Mouse (Mus musculus) erythroid progenitor cell, adult 5-6 weeks (primary cell): Measurements from ENCODE around the gene Car11. TPM values are rescaled to one million over a fixed set of nuclear protein-coding genes. Genes with fewer than 3 reads are reported as not detected.

Source experiments
- ATAC-seq: replicated peaks from 2 replicates; pipeline ENCODE4 v1.8.0; 2016; ENCODE audit warnings: moderate number of reproducible peaks, mild to moderate bottlenecking, moderate TSS enrichment, inconsistent platforms; ENCODE audit not compliant: poor library complexity, low FRiP score, severe bottlenecking
- total RNA-seq, 2 experiments: library from RNA; stranded (forward) in 1 of 2; stranded (reverse) in 1 of 2; fragments of 150-400 nt in 1 of 2; fragments of 186-747, 209-891 nt in 1 of 2; gene quantifications; 2 replicates each; pipeline versions ENCODE4 v1.2.3 to v1.2.4; 2015 to 2017; ENCODE audit warnings: low replicate concordance in 2 of 2

The Car11 gene
- total RNA-seq, 2 experiments from 2014 or later, result not detected

DNA sequence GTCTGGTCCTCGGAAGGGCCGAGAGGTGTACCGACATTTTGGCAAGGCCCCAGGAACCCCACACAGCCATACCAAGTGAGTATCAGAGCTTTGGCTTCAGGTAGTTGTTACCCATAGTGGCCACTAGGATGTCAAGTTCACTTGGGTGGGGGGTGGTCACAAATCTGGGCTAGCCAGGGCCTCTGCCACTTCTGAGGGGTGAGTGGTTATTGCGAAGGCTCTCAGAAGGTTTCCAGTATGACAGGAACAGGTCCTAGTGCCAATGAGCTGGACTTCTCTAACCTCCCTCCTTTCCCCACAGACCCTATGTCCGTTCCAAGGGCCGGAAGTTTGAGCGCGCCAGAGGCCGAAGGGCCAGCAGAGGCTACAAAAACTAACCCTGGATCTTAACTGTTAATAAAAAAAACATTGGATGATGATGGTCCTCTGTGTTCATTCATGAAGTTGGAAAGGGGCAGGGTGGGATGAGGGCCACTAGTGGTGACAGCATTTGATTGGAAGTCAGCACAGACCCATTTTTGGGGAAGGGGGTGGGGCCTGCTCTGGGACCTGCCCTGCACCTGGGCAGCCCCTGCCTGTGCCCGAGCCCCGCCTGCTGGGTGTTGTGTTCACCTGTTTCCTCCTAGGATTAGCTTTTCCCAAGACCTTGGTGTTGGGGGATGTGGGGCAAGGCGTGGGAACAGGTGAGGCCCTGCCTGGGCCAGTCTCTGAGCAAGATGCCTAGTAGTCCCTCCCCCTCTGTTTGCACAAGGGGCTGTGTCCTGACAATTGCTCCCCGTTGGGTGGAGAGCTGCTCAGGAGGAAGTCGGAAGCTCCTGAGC, 21.0 kb downstream of the Car11 start, which contains the start of gene Fam83e:
Gene Fam83e (plus strand): TSS at position 800 of the 821 bp plus-strand sequence.
- no peak for ATAC-seq

DNA sequence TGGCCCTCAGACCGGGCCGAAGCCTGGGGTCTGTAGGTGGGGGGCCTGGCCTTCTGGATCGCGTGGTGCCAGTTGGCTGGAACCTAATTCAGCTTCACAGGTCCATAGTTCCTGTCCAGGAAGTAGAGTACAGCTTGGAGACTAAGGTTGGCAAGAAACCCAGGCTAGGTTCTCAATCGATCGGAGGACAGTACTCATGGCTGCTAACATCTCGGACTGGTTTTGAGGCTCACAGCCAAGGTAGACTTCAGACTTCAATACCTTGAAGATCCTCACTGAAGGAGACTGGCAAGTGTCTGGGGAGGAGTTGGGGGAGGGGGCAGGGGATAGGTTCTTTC, 21.6 kb downstream of the Car11 start:
- ATAC-seq, result no peak

DNA sequence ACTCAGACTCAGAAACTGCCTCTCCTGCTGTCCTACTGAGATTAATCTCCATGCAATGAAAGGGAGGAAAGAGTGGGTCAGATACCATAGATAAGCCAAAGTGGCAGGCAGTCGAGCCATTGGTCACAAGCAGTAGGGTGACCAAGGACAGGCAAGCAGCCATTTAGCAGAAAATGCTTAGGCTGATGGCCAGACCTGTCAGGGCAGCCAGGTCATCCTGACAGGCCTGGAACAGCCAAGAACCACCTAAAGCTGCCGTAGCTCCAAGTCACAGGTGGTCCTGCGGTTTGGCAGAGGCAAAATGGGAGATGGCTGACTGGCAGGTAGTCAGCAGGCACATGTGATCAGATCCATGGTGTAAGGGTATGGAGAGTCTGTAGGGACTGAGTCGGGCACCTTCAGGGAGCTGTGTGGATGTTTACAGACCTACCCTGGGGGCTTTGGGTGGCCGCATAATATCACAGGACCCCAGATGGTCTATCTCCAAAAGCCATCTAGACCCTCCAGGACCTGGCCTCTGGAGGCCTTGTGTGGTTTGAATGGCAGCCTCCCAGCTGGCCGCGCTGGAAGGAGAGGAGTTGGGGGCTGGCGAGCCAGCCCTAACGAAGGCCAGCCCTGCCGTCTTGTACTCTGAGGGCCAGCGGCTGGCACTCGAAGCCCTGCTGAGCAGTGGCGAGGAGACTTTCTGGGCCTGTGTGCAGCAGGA, 22.2 kb downstream of the Car11 start:
- no peak for ATAC-seq

DNA sequence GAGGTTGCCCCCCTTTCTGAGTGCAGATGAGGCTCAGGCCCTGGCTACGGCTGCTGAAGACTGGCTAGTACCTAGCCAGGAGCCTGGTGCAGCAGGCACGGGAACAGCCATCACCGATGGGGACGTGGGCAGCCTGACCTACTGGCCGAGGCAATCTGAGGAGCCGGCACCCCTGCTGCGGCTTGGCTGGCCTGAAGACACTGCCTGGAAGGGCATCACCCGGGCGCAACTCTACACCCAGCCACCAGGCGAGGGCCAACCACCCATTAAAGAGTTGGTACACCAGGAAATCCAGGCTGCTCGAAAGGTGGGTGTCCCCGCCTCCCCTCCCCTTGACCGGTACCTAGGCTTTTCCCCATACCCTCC, 22.7 kb downstream of the Car11 start:
- no peak for ATAC-seq

DNA sequence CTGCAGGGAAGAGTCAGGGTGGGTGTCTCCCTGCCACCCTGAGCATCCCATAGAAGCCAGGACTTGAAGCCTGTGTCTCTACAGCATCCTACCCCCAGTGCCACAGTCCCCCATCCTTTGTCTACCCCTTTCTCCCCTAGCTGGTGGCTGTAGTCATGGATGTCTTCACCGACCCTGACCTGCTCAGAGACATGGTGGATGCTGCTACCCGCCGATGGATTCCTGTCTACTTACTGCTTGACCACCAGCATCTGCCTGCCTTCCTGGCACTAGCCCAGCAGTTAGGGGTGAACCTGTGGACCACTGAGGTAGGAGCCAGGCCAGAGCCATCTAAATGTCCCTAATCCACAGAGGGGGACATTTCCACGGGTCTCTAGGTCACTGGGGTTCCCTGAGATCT, 23.7 kb downstream of the Car11 start:
- ATAC-seq, result no peak

DNA sequence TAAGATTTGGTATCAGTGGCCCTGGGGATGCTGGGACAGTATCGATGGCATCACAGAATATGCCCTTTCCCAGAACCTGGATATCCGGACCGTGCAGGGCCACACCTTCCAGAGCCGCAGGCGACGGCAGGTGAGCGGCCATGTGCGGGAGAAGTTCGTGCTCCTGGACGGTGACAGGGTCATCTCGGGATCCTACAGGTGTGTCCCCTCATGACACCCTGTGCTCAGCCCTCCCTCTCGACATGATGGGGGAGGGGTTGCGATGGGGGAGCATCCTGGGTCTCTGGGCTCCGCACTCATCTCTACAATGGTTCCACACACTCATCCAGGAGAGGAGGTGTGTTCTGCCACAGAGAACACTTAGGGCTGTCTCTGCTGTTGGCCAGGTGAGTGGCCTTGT, 24.1 kb downstream of the Car11 start:
- no peak for ATAC-seq

DNA sequence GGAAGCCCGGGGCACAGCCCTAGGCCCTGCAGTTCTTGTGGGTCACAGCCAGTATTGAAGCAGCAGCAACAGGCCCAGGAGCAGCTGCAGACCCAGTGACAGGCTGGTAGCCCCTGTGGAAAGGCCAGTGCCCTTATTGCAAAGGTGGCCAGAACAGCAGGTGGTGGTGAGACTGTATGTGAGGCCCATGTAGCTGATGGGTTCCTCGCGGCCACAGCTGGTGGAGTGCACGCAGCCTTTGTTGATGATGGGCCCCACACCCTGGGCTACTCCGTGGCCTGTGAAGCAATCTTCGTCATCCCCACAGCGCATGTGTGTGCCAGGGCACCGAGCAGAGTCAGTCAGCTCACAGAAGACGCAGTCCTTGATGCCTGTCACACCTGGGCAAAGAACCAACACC, 25.5 kb downstream of the Car11 start:
- no peak for ATAC-seq

DNA sequence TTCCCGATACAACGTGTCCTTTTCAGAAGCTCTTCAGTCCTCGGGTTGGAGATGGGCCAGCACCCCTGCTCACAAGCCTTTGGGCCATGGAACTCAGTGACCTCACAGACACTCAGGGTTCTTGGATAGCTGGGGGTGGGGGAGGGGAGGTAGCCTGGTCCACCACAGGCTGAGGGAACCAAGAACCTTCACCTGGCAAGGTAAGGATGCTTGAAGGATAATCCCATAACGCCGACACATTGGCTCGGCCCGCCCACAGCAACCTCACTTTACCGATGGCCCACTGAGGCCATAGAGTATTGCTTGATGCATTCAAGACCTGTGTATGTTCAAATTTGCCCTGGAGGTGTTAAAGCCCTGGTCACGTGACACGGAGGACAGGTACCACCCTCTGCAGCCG, 26.1 kb downstream of the Car11 start, which contains the start of gene Spaca4:
Gene Spaca4 (minus strand): TSS at position 101 of the 400 bp plus-strand sequence.
- no peak for ATAC-seq

DNA sequence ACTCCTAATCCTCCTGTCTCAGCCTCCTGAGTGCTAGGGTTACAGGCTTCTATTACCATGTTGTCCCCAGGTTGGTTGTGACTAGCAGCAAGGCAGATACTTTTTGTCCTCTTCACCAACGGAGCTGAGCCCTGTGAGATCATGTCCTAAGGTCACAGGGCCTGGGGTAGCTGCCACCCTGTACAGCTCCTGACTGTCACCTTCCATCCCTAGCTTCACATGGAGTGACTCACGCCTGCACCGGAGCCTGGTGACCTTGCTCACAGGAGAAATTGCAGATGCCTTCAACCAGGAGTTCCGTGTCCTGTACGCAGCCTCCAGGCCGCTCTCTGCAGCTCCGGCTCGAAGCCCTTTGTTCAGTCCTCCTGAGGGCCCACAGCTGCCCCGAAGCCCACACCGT, 26.8 kb downstream of the Car11 start:
- no peak for ATAC-seq

DNA sequence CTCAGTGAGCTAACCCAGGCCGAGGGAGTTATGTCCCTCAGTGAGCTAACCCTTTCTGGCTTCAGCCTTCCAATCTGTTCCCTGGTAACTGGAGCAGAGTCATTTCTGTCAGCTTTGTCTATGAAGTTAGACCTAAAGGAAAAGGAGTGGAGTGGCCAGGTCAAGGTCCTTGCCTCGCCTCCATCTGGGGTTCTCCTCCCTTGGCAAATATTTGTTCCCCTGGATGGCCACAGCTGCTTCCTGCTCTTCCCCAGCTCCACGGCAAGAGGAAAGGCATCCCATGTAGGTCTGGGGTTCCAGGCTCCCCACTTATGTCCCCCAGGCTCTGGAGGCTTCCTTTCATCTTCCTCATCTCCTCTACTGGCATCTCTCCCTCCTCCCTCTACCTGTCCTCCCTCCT, 28.0 kb downstream of the Car11 start:
- ATAC-seq, result no peak

DNA sequence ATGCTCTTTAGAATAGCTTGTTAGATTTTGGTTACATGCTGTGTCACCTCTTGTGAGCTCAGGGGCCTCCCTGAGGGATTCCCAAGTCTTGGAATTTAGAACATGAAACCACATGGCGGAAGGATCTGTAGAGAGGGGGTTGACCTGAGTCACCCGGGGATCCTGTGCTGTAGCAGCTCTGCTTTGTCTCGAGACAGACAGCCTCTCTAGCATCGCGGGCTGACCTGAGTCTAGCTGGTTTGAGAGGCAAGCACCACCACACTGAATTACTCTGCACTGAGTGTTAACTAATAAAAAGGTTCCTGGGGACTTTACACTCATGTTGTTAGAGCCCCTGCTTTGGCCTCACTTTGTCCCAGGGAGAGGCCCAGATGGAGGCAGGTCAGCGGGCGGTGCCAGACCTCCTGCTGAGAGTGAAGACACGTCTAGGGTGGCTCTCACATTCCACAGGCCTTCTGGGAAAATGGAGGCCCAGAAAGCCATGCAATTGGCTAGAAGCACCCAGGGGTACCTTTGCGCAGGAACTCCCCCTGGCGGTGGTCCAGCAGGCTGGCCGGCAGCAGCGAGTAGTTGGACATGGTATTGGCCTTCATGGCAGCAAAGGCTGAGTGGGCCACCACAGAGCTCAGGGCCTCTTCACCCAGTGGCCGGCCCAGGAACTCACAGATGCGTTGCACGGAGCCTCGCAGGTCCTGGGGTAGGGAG, 31.2 kb downstream of the Car11 start:
- ATAC-seq, result peak; percentile 48; the same call in 1 of the 2 replicates

DNA sequence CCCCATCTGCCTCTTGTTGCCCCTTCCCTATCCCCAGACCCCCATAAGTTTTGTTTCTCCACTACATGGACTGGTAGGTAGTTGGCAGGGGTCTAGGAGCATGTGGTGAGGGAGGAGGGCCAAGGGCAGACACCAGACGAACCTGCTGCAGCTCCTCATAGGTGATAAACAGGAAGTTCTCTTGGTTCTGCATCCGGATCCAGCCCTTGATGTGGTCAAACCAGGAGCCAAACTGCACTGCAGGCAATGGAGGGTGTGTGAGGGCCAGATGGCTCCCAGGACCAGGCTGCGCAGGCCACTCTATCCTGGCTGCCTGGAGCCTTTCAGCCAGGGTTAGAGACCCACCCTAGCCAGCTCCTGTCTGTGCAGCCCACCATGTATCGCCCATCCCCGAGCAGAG, 33.8 kb downstream of the Car11 start:
- no peak for ATAC-seq

DNA sequence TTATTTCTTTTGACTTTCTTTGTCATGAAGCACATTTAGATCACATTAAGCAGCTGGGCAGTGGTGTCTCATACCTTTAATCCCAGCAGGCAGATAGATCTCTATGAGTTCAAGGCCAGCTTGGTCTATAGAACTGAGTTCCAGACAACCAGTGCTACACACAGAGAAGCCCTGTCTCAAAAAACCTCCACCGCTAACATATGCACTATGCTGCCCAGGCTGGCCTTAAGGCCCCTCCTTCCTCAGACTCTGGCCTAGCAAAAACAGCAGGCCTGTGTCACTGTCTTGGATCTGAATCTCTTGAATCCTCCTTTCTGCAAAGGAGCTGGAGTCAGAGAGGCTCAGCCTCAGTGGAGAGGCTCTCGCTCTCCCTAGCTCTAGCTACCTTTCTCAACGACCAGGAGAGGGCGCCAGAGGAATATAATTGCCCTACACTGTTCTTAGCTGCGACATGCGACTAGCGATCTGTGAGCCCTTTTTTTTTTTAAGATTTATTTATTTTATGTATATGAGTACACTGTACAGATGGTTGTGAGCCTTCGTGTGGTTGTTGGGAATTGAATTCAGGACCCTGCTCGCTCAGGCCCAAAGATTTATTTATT, 39.6 kb downstream of the Car11 start:
- peak; percentile 88 for ATAC-seq

DNA sequence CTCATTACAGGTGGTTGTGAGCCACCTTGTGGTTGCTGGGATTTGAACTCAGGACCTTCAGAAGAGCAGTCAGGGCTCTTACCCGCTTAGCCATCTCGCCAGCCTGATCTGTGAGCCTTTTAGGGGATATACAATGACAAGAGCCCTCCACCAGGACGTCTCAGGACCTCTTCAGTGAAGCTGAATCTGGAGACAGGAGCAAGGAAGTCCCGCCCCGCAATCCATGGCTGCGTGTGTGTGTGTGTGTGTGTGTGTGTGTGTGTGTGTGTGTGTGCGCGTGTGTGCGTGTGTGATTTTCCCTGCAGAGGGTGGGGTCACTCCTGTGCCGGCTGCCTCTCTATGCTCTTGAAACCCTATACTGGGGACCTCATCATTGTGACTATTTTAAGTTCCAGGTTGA, 40.2 kb downstream of the Car11 start:
- no peak for ATAC-seq

DNA sequence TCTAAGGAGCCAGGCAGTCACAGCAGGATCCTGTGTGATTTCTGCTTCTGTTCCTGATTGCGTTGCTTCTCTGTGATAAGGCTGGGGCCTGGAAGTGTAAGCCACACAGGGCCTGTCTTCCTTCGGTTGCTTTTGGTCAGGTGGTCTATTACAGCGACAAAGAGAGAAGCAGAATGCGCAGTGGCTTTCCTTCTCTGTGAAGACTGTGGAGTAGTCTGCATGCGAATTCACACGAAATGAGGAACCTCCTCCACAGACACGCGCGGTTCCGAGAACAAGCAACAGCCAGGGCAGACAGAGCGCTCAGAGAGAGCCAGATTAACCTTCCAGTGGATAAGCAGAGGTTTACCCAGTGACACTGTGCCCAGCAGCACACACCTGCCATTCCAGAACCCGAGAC, 41.7 kb downstream of the Car11 start:
- ATAC-seq, result no peak

DNA sequence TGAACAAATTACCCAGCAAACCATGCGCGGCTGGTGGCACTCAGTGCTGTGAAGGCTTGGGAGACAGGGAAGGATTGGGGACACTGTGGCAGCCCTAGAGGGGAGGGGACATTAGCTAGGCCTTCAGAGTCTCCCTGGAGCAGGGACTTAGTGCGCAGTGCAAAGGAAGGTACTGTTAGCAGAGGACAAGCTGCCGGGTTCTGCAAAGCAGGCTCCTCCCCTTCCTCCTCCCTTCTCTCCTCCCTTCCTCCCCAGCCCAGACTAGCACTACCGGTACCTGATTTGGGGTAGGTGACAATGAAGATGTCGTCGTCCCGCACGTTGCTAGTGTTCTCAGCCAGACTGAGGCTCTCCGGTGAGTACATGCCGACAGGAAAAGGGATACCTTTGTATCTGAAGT, 42.1 kb downstream of the Car11 start:
- ATAC-seq, result no peak

DNA sequence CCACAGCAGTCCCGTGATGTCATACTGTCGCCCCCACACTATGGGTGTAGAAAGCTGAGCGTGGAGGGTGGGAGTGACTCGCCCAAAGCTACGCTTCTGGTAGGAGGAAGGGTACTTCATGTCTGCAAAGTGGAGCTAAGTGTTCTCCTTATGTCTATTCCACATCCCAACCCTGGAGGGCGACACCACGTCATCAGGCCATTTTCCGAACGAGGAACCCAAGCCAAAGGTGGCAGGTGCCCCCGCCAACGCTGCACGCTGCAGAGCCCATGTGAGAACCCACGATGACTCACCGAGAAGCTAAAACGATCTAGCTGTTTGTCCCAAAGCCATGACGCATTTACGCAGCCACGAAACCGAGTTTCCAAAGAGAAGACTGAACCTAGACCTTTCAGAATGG, 42.7 kb downstream of the Car11 start:
- no peak for ATAC-seq

DNA sequence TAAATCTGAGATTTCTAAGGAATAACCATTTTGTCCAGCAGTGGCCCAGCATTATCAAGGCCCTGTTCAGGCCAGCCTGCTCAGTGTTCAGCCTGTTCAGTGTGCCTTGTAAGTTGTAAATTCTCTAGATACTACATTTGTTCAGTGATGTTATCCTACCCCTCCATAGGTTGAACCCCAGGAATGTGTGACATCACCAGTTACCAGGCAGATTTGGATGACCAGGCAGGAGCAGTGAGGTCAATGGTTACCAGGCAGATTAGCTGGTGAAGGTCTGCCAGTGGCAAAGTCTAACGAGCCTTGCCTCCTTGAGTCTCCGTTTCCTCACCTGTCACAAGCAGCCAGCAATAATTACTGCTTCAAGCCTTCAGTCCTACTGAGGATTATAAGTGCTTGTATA, 44.7 kb downstream of the Car11 start:
- no peak for ATAC-seq

DNA sequence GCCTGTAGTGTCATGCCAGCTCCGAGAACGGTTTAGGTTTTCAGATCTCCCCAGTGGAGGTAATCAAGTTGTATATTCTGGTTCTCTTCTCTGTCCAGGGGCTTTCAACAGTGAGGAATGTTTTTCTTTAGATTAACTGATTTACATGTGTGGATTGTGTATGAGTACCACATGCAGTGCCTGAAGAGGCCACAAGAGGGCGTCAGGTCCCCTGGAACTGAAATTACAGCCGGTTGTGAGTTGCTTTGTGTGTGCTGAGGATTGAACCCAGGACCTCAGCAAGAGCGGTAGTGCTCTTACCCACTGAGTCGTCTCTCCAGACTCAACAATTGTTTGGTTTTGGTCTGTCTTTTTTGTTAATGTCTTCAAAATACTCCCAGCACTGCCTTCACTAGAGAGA, 46.9 kb downstream of the Car11 start:
- no peak for ATAC-seq

DNA sequence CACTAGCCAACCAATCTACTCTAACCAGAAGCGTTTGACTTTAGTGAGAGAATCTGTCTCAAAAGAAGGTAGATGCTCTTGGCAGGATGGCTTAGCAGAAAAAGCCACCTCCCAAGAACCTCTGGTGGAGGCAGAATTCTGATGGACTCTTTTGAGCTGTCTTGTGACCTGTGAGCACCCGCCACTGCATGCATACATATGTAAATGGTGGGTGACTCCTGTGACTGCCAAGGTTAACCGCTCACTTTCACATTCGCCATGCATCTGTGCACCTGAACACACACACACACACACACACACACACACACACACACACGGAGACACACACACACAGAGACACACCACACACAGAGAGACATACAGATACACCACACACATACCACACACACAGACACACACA, 47.8 kb downstream of the Car11 start:
- ATAC-seq, result no peak

DNA sequence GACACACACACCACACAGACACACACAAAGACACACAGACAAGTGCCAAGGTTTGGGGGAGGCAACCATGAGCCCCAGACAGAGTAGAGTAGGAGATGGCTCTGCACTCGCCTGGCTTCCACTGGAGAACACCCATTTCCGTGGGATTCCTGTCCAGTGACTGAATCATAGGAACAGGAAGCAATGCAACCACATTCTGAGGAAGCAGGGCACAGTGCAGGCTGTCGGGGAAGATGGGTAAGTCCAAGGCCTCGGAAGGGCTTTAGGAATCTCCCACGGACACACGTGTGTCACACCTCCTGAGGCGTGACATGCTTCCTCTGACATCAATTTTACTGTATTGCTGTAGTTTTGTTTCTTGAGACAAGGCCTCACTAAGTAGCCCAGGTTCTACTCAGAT, 48.5 kb downstream of the Car11 start:
- ATAC-seq, result no peak
